Mouse (Mus musculus) ES-Bruce4 (cell line): ENCODE results near the gene Sms.

Source experiments
- CTCF ChIP-seq: IDR thresholded peaks from one replicate; pipeline ENCODE4 v1.8.1; 2011; ENCODE audit warnings: low read depth, low read length
- EP300 ChIP-seq: IDR thresholded peaks from 2 replicates; pipeline ENCODE4 v1.6.1; 2011; ENCODE audit warnings: low read depth, low read length; ENCODE audit not compliant: insufficient read depth
- POLR2A ChIP-seq: IDR thresholded peaks from one replicate; pipeline ENCODE4 v1.8.1; 2011; ENCODE audit warnings: low read length; ENCODE audit not compliant: insufficient read depth

GRCm38 (mm10) chrX:157500004-157500403 is 7.9 kb upstream of the Sms start:
- TF ChIP-seq EP300 (no peak), CTCF (no peak), POLR2A (no peak)
